Mouse (Mus musculus) midbrain, embryonic 16.5 days (tissue): ENCODE results near the gene Gm20388. TPM values are rescaled to one million over a fixed set of nuclear protein-coding genes. Genes with fewer than 3 reads are reported as not detected.

Source experiments
- ATAC-seq: fragments of 200-750 bp; cut with Nextera tagmentation; 2 replicates; pipeline ENCODE4 v1.8.0; 2017; ENCODE audit warnings: moderate TSS enrichment
- H3K27ac ChIP-seq: fragments of 300-500 bp; sonication (generic); 2 replicates; pipeline ENCODE4 v1.5.1; 2014; ENCODE audit warnings: mild to moderate bottlenecking, low read length, mixed read lengths
- H3K27me3 ChIP-seq: fragments of 300-500 bp; sonication (generic); 2 replicates; pipeline ENCODE4 v1.6.1; 2014; ENCODE audit warnings: low read depth, low read length, mixed read lengths; ENCODE audit not compliant: control insufficient read depth, insufficient read depth
- H3K36me3 ChIP-seq: fragments of 300-500 bp; sonication (generic); 2 replicates; pipeline ENCODE4 v1.6.1; 2014; ENCODE audit warnings: mild to moderate bottlenecking, low read length, moderate library complexity, mixed read lengths; ENCODE audit not compliant: control insufficient read depth, insufficient read depth
- H3K4me1 ChIP-seq: fragments of 300-500 bp; sonication (generic); 2 replicates; pipeline ENCODE4 v1.6.1; 2014; ENCODE audit warnings: mild to moderate bottlenecking, low read length, mixed read lengths; ENCODE audit not compliant: control insufficient read depth, insufficient read depth
- H3K4me2 ChIP-seq: fragments of 300-500 bp; sonication (generic); 2 replicates; pipeline ENCODE4 v1.6.1; 2014; ENCODE audit warnings: mild to moderate bottlenecking, low read length, mixed read lengths
- H3K4me3 ChIP-seq: fragments of 300-500 bp; sonication (generic); 2 replicates; pipeline ENCODE4 v1.5.1; 2014; ENCODE audit warnings: low read depth, mild to moderate bottlenecking, low read length, moderate library complexity, mixed read lengths
- H3K9ac ChIP-seq: fragments of 300-500 bp; sonication (generic); 2 replicates; pipeline ENCODE4 v1.6.1; 2014; ENCODE audit warnings: low read depth, low read length, mixed read lengths
- H3K9me3 ChIP-seq: fragments of 300-500 bp; sonication (generic); replicated peaks from 2 replicates; pipeline ENCODE4 v1.6.1; 2014; ENCODE audit warnings: mild to moderate bottlenecking, low read length, mixed read lengths; ENCODE audit not compliant: control insufficient read depth, poor library complexity, severe bottlenecking
- WGBS: fragments of 180-500 bp; shearing (Covaris S2); extraction: QIAGEN DNeasy Blood & Tissue Kit; methylation state at CpG from one replicate; pipeline ENCODE4 v1.1.7; 2014; 5-methylcytosine and 5-hydroxymethylcytosine counted together
- polyA plus RNA-seq: library from polyadenylated mRNA; unstranded; fragments of >200 nt; fragmentation: Nextera tagmentation; extraction: Ambion mirVana; gene quantifications from 2 replicates; pipeline ENCODE4 v1.2.1, GENCODE M21; 2015

The Gm20388 gene
- polyA plus RNA-seq, 1 experiment from 2014 or later, result 7.5 TPM

- ATAC-seq, result no peak
- Histone ChIP-seq H3K4me3 (no peak overlapping the region), H3K27ac (no peak overlapping the region), H3K9ac (no peak overlapping the region), H3K36me3 (no peaks in the 10 kb centered on the region), H3K4me1 (no peaks in the 10 kb centered on the region; the same call in 1 of the 2 replicates), H3K27me3 (no peaks in the 10 kb centered on the region; the same call in 1 of the 2 replicates), H3K4me2 (no peak overlapping the region), H3K9me3 (no peaks in the 10 kb centered on the region)
- 55% methylated on average over 9 of the region's 9 CpGs for WGBS
Measured at GRCm38 (mm10) chr8:122260755-122261154, 2350.1 kb downstream of the Gm20388 start.

GRCm38 (mm10) chr8:122262835-122263234 is 2352.2 kb downstream of the Gm20388 start:
- Histone ChIP-seq H3K4me3 (no peak overlapping the region), H3K4me2 (no peak overlapping the region), H3K36me3 (no peaks in the 10 kb centered on the region), H3K9me3 (no peaks in the 10 kb centered on the region), H3K27ac (no peak overlapping the region), H3K9ac (no peak overlapping the region), H3K27me3 (no peaks in the 10 kb centered on the region; the same call in 1 of the 2 replicates), H3K4me1 (no peaks in the 10 kb centered on the region; the same call in 1 of the 2 replicates)
- ATAC-seq, result no peak
- 70% methylated on average over 15 of the region's 16 CpGs for WGBS

GRCm38 (mm10) chr8:122264243-122264642 is 2353.6 kb downstream of the Gm20388 start:
- no peak overlapping the region for H3K9ac ChIP-seq
- no peaks in the 10 kb centered on the region; the same call in 1 of the 2 replicates for H3K27me3 ChIP-seq
- H3K9me3 ChIP-seq, result no peaks in the 10 kb centered on the region
- ATAC-seq, result no peak
- no peak overlapping the region for H3K27ac ChIP-seq
- H3K4me2 ChIP-seq, result no peak overlapping the region
- no peak overlapping the region for H3K4me3 ChIP-seq
- 26% methylated on average over 9 of the region's 9 CpGs for WGBS
- no peaks in the 10 kb centered on the region; the same call in 1 of the 2 replicates for H3K4me1 ChIP-seq
- H3K36me3 ChIP-seq, result no peaks in the 10 kb centered on the region

- no peaks in the 10 kb centered on the region; the same call in 1 of the 2 replicates for H3K4me1 ChIP-seq
- H3K4me2 ChIP-seq, result no peak overlapping the region
- H3K27ac ChIP-seq, result no peak overlapping the region
- no peak overlapping the region for H3K4me3 ChIP-seq
- no peaks in the 10 kb centered on the region for H3K9me3 ChIP-seq
- no peak overlapping the region for H3K9ac ChIP-seq
- ATAC-seq, result no peak
- H3K27me3 ChIP-seq, result no peaks in the 10 kb centered on the region; the same call in 1 of the 2 replicates
- 93% methylated on average over 8 of the region's 8 CpGs for WGBS
- H3K36me3 ChIP-seq, result no peaks in the 10 kb centered on the region
Measured at GRCm38 (mm10) chr8:122265522-122265921, 2354.9 kb downstream of the Gm20388 start.

- ATAC-seq, result no peak
- 18% methylated on average over 13 of the region's 13 CpGs for WGBS
- Histone ChIP-seq H3K27ac (peak overlapping the region; percentile 22; the same call in 1 of the 2 replicates), H3K4me1 (no peaks in the 10 kb centered on the region; the same call in 1 of the 2 replicates), H3K9ac (0 out of 2 replicates have a peak overlapping the region, but pooled peaks have one; percentile 10), H3K36me3 (no peaks in the 10 kb centered on the region), H3K9me3 (no peaks in the 10 kb centered on the region), H3K4me2 (no peak overlapping the region), H3K4me3 (no peak overlapping the region), H3K27me3 (peaks cover 2% of the 10 kb centered on the region)
Measured at GRCm38 (mm10) chr8:122266867-122267266, 2356.2 kb downstream of the Gm20388 start.

GRCm38 (mm10) chr8:122268861-122269260 is 2358.2 kb downstream of the Gm20388 start:
- Histone ChIP-seq H3K4me1 (no peaks in the 10 kb centered on the region; the same call in 1 of the 2 replicates), H3K9me3 (no peaks in the 10 kb centered on the region), H3K36me3 (no peaks in the 10 kb centered on the region), H3K27me3 (peaks cover 2% of the 10 kb centered on the region), H3K4me2 (peak overlapping the region; percentile 67), H3K27ac (no peak overlapping the region), H3K9ac (peak overlapping the region; percentile 60), H3K4me3 (peak overlapping the region; percentile 38)
- 59% methylated on average over 24 of the region's 24 CpGs for WGBS
- no peak for ATAC-seq

- H3K9ac ChIP-seq, result peak overlapping the region; percentile 60
- H3K36me3 ChIP-seq, result no peaks in the 10 kb centered on the region
- peaks cover 2% of the 10 kb centered on the region for H3K27me3 ChIP-seq
- WGBS, result 3% methylated on average over 21 of the region's 21 CpGs
- no peaks in the 10 kb centered on the region; the same call in 1 of the 2 replicates for H3K4me1 ChIP-seq
- no peaks in the 10 kb centered on the region for H3K9me3 ChIP-seq
- H3K4me2 ChIP-seq, result peak overlapping the region; percentile 67
- ATAC-seq, result peak; percentile 54
- H3K27ac ChIP-seq, result no peak overlapping the region
- H3K4me3 ChIP-seq, result peak overlapping the region; percentile 38
Measured at GRCm38 (mm10) chr8:122269404-122269803, 2358.8 kb downstream of the Gm20388 start.

GRCm38 (mm10) chr8:122270555-122270954 is 2359.9 kb downstream of the Gm20388 start:
- no peak for ATAC-seq
- Histone ChIP-seq H3K9me3 (no peaks in the 10 kb centered on the region), H3K9ac (no peak overlapping the region), H3K27me3 (peaks cover 2% of the 10 kb centered on the region), H3K4me2 (no peak overlapping the region), H3K27ac (no peak overlapping the region), H3K4me1 (no peaks in the 10 kb centered on the region), H3K4me3 (no peak overlapping the region), H3K36me3 (no peaks in the 10 kb centered on the region)
- 58% methylated on average over 7 of the region's 7 CpGs for WGBS

- Histone ChIP-seq H3K27me3 (peaks cover 2% of the 10 kb centered on the region), H3K4me3 (no peak overlapping the region)
- WGBS, result 5% methylated on average over 5 of the region's 5 CpGs
Measured at GRCm38 (mm10) chr8:122273152-122273551, 2362.5 kb downstream of the Gm20388 start.

More at GRCm38 (mm10) chr8:122273152-122273551, 2362.5 kb downstream of the Gm20388 start:
- Histone ChIP-seq H3K9ac (no peak overlapping the region), H3K27ac (no peak overlapping the region), H3K4me1 (no peaks in the 10 kb centered on the region), H3K4me2 (no peak overlapping the region), H3K9me3 (no peaks in the 10 kb centered on the region), H3K36me3 (no peaks in the 10 kb centered on the region)
- peak; percentile 52 for ATAC-seq
